Mouse (Mus musculus) testis, adult 2 months (tissue): Measurements from ENCODE around the gene Gm498.

Experiments
- CTCF ChIP-seq: fragments of 200-500 bp; IDR thresholded peaks from 2 replicates; pipeline ENCODE4 v1.5.1; 2012; ENCODE audit warnings: low read depth, mild to moderate bottlenecking, inconsistent platforms, low read length, moderate library complexity; ENCODE audit not compliant: control insufficient read depth, insufficient read depth, insufficient replicate concordance
- POLR2A ChIP-seq: fragments of 200-500 bp; IDR thresholded peaks from 2 replicates; pipeline ENCODE4 v1.6.1; 2012; ENCODE audit warnings: low read depth, mild to moderate bottlenecking, inconsistent platforms, low read length, moderate library complexity; ENCODE audit not compliant: control insufficient read depth

DNA sequence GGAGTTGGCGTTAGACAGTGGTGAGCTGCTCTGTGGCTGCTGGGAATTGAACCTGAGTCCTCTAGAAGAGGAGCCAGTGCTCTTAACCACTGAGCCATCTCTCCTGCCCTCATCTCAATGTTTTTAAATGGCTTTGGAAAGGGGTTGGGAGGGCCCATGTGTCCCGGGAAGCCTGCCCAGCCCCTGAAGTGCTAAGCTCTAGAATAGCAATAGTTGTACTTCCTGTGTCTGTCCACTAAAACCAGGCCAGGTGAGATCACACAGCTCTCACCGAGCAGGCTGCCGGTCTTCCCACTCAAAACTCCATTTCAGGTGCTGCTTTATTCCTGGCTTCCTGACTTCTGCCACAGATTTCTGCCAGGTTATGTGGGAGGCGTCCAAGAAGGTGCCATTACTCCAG, 26.5 kb upstream of the Gm498 start:
- TF ChIP-seq CTCF (no peak), POLR2A (no peak)
